Mouse (Mus musculus) liver, embryonic 16.5 days (tissue): ENCODE data around the gene Taf5. TPM values are rescaled to one million over a fixed set of nuclear protein-coding genes. Genes with fewer than 3 reads are reported as not detected.

Source experiments
- ATAC-seq: fragments of 200-750 bp; cut with Nextera tagmentation; 2 replicates; pipeline ENCODE4 v1.8.0; 2017; ENCODE audit warnings: low read depth, mild to moderate bottlenecking, moderate number of reproducible peaks, moderate library complexity
- H3K27ac ChIP-seq: fragments of 300-500 bp; sonication (generic); 2 replicates; pipeline ENCODE4 v1.5.1; 2014; ENCODE audit warnings: mild to moderate bottlenecking, low read length
- H3K27me3 ChIP-seq: fragments of 300-500 bp; sonication (generic); 2 replicates; pipeline ENCODE4 v1.6.1; 2014; ENCODE audit warnings: low read depth, low read length, mixed read lengths; ENCODE audit not compliant: control insufficient read depth, insufficient read depth
- H3K36me3 ChIP-seq: fragments of 300-500 bp; sonication (generic); 2 replicates; pipeline ENCODE4 v1.6.1; 2014; ENCODE audit warnings: mild to moderate bottlenecking; ENCODE audit not compliant: control insufficient read depth, insufficient read depth
- H3K4me1 ChIP-seq: fragments of 300-500 bp; sonication (generic); 2 replicates; pipeline ENCODE4 v1.6.1; 2014; ENCODE audit warnings: low read depth, low read length, mixed read lengths; ENCODE audit not compliant: control insufficient read depth
- H3K4me2 ChIP-seq: fragments of 300-500 bp; sonication (generic); 2 replicates; pipeline ENCODE4 v1.6.1; 2014; ENCODE audit warnings: low read depth, low read length, mixed read lengths
- H3K4me3 ChIP-seq: fragments of 300-500 bp; sonication (generic); 2 replicates; pipeline ENCODE4 v1.5.1; 2014; ENCODE audit warnings: low read depth, mild to moderate bottlenecking, low read length
- H3K9ac ChIP-seq: fragments of 300-500 bp; sonication (generic); 2 replicates; pipeline ENCODE4 v1.6.1; 2014; ENCODE audit warnings: low read depth, low read length
- H3K9me3 ChIP-seq: fragments of 300-500 bp; sonication (generic); replicated peaks from 2 replicates; pipeline ENCODE4 v1.6.1; 2016; ENCODE audit warnings: low read length; ENCODE audit not compliant: control insufficient read depth
- WGBS: fragments of 180-500 bp; shearing (Covaris S2); extraction: QIAGEN DNeasy Blood & Tissue Kit; methylation state at CpG from one replicate; pipeline ENCODE4 v1.1.7; 2014; ENCODE audit not compliant: insufficient replicate concordance; 5-methylcytosine and 5-hydroxymethylcytosine counted together
- polyA plus RNA-seq: library from polyadenylated mRNA; unstranded; fragments of >200 nt; fragmentation: Nextera tagmentation; extraction: Ambion mirVana; gene quantifications from 2 replicates; pipeline ENCODE4 v1.2.1, GENCODE M21; 2015

Taf5 gene
- polyA plus RNA-seq, 1 experiment from 2014 or later, result 2.6 TPM

DNA sequence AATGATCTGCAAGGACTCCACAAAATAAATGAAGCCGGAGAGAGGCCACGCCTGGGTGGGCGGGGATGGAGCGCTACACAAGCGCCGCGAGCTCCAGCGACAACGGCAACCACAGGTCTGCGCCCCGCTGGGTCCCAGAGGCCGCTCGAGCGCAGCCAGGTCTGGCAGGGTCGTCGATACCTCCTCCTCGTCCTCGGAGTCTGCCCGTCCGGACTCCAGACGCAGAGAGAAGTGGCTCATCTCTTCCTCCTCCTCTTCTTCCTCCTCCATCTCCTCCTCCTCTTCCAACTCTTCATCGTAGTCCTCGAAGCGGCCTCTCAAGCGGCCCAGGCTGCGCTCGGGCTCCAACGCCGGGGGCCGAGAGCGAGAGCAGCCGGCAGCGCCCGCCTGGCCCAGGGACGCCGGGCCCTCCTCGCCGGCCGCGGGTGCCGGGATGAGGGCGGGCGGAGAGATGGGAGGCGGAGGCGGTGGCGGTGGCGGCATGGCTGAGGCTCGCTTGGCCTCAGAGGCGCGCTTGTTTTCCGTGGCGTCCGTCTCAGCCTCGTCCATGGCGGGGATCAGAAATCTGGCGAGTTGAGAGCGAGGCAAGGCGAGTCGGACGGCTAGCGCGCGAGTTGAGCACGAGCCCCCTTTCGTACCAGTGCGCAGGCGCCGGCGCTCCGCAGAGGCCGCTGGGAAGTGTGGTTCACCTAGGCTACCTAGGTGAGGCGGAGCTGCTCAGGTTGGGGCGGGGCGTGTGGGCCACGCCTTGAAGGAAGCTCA, 17.1 kb upstream of the Taf5 start, which contains the start of gene Pcgf6:
Gene Pcgf6, minus strand, starts transcription at position 636 of the 762 bp plus-strand sequence.
- Histone ChIP-seq H3K4me3 (peak within 1 kb of the TSS; percentile 86), H3K27ac (peak within 1 kb of the TSS; percentile 84), H3K9me3 (no peaks in the 10 kb centered on the region), H3K4me1 (peaks cover 15% of the 10 kb centered on the region), H3K4me2 (peak within 1 kb of the TSS; percentile 98), H3K27me3 (no peaks in the 10 kb centered on the region), H3K9ac (peak within 1 kb of the TSS; percentile 78), H3K36me3 (no peaks in the 10 kb centered on the region)
- WGBS, result under 1% methylated on average over 75 of the region's 75 CpGs
- ATAC-seq, result peak; percentile 83

DNA sequence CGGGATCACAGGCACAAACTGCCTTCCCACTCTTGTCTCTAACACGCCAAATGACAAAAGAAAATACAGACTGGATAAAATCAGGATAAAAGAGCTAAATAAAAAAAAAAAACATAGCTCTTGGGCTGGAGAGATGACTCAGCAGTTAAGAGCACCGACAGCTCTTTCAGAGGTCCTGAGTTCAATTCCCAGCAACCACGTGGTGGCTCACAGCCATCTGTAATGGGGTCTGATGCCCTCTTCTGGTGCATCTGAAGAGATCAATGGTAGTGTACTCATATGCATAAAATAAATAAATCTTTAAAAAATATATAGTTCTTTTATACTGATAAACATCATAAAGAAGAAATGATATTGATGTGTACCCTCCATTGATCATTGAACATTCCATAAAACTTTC, 14.6 kb upstream of the Taf5 start:
- Histone ChIP-seq H3K4me3 (no peak overlapping the region), H3K36me3 (no peaks in the 10 kb centered on the region), H3K27me3 (no peaks in the 10 kb centered on the region), H3K9me3 (no peaks in the 10 kb centered on the region), H3K9ac (no peak overlapping the region), H3K4me1 (peaks cover 15% of the 10 kb centered on the region), H3K27ac (no peak overlapping the region), H3K4me2 (no peak overlapping the region)
- WGBS, result 60% methylated on average over 4 of the region's 4 CpGs
- no peak for ATAC-seq

DNA sequence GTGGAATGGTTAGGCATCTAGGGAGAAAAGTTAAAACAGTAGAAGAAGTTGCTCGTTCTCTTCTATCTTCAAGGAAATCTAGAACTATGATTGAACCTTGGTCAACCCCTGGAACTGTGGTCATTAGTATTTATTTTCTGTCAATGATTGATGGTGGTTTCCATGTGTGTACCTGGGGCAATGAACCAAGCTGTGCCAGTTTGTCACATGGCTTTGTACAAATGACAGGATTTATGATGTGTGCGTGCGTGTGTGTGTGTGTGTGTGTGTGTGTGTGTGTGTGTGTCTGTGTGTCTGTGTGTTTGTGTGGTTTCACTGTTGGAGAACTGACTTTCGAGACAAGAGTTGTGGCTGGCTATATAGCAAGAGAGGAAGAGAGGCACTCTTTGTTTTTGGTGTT, 14.1 kb upstream of the Taf5 start:
- peak; percentile 50 for ATAC-seq
- Histone ChIP-seq H3K4me2 (no peak overlapping the region), H3K4me1 (peaks cover 15% of the 10 kb centered on the region), H3K4me3 (no peak overlapping the region), H3K9ac (no peak overlapping the region), H3K27me3 (no peaks in the 10 kb centered on the region), H3K27ac (0 out of 2 replicates have a peak overlapping the region, but pooled peaks have one; percentile 14), H3K9me3 (no peaks in the 10 kb centered on the region), H3K36me3 (no peaks in the 10 kb centered on the region)
- WGBS, result 54% methylated on average over 4 of the region's 4 CpGs

DNA sequence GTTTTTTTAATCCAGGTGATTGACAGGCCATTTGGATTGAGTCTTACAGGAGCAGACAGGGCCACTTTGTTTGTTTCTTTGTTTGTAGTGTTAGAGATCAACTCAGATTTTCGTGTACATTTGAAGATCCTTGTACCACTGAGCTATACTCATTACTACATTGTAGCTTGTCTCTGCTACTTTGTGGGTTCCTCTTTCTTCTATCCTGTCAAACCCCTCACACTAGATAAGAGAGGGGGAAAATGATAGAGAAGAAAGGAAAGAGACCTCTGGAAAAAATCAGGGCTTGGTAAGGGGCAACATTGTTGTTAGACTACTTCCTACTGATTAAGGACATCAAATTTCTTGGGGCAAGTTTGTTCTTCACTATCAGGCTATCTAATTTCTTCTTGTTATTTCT, 9.9 kb upstream of the Taf5 start:
- WGBS, result 41% methylated on average over 1 of the region's 1 CpGs
- Histone ChIP-seq H3K27me3 (no peaks in the 10 kb centered on the region), H3K4me3 (no peak overlapping the region), H3K36me3 (no peaks in the 10 kb centered on the region), H3K4me1 (no peaks in the 10 kb centered on the region; the same call in 1 of the 2 replicates), H3K27ac (no peak overlapping the region), H3K9ac (no peak overlapping the region), H3K9me3 (no peaks in the 10 kb centered on the region), H3K4me2 (no peak overlapping the region)
- no peak for ATAC-seq

DNA sequence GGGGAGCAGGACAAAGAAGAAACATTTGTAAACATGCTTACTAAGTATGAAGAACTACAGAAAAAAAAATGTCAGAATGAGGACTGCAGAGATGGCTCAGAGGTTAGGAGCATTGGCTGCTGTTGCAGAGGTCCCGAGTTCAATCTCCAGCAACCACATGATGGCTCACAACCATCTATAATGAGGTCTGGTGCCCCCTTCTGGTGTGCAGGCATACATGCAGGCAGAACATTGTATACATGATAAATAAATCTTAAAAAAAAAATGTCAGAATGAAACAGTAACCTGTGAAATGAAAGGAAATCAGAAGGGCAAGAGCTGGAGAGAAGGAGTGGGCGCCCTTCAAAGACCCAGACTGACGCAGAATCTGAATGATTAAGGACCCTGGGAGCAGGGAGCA, 1.7 kb upstream of the Taf5 start:
- WGBS, result 70% methylated on average over 3 of the region's 3 CpGs
- Histone ChIP-seq H3K4me2 (no peak overlapping the region), H3K4me3 (no peak overlapping the region), H3K9ac (no peak overlapping the region), H3K9me3 (no peaks in the 10 kb centered on the region), H3K27me3 (no peaks in the 10 kb centered on the region), H3K36me3 (no peaks in the 10 kb centered on the region), H3K4me1 (peaks cover 9% of the 10 kb centered on the region), H3K27ac (no peak overlapping the region)
- no peak for ATAC-seq

DNA sequence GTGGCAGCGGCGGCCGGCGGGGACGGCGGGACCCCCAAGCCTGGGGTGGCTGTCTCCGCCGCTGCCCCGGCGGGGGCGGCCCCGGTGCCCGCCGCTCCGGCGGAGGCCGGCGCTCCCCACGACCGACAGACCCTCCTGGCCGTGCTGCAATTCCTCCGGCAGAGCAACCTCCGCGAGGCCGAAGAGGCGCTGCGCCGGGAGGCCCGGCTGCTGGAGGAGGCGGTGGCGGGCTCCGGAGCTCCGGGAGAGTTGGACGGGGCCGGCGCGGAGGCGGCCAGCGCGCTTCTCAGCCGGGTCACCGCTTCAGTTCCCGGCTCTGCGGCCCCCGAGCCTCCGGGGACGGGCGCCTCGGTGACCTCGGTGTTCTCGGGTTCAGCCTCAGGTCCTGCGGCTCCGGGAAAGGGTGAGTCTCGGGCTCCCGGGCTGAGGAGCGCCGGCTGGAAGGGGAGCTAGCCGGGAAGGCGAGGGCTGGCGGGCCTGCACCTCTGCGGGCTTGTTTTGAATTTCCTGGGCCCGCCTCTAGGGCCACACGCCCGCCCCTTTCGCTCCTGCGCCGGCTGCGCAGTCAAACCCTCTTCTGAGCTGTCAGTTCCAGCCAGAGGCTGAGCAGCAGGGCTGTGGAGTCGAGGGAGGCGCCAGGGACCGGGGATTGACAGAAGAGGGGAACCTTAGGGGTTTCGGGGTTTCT, 522 bp downstream of the Taf5 start:
- Histone ChIP-seq H3K4me1 (peaks cover 9% of the 10 kb centered on the region), H3K27me3 (no peaks in the 10 kb centered on the region), H3K4me3 (peak overlapping the region; percentile 97), H3K4me2 (peak overlapping the region; percentile 62), H3K36me3 (peaks cover 13% of the 10 kb centered on the region), H3K27ac (peak overlapping the region; percentile 94), H3K9ac (peak overlapping the region; percentile 97), H3K9me3 (no peaks in the 10 kb centered on the region)
- ATAC-seq, result peak; percentile 97
- WGBS, result 0% methylated on average over 58 of the region's 72 CpGs

DNA sequence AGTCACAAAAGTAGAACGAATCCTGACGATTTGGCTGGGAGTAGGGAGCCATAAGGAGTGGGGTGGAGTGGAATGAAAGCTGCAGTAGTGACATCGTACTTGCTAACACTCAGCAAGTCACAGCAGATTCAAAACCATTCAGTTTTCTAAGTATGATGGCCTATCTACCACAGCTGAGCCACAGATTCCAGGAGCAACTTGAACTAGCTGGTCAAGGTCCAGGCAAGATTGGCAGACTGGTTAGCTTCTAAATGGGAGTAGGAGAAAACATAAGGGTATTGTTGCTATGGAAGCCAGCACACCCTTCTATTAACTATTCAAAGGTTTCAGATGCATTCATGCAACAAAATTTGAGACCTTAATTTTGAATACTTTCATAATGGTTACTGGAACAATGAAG, 20.7 kb downstream of the Taf5 start:
- Histone ChIP-seq H3K4me2 (no peak overlapping the region), H3K27ac (no peak overlapping the region), H3K9me3 (no peaks in the 10 kb centered on the region), H3K9ac (no peak overlapping the region), H3K36me3 (peaks cover 22% of the 10 kb centered on the region), H3K4me3 (no peak overlapping the region), H3K4me1 (peaks cover 16% of the 10 kb centered on the region), H3K27me3 (no peaks in the 10 kb centered on the region)
- WGBS, result 69% methylated on average over 3 of the region's 3 CpGs
- ATAC-seq, result no peak

DNA sequence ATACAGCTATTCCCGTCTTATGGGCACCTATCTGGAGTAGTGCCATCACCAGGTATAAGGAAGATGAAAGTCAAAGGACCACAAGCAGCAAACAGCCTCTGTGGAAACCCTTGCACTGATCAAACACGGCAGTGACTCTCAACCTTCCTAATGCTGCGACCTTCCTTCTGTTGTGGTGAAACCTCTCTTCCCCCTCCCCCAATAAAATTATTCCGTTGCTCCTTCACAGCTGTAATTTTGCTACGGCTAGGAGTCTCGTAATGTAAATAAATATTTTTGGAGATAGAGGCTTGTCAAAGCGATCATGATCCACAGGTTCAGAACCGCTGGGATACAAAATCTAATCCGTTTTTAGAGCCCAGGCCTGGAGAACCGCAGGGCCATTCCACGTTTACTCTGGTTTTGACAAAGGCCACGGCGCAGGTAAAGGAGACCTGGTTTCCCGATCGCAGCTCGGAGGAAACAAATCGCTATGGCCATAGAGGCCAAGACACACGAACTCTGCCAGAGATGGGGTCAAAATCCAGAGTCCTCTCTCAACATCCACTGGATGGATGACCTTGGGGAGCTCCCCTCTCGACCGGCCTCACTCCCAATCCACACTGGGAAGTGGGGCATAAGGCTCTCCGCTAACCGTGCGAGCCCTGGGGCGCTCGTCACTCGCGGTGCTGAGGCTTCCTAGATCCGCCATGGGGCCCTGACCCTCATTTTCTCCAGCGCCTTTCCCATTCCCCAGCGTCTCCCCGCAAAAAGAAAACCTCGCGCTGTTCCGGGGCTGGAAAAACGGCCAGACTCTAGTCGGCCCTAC, 22.4 kb downstream of the Taf5 start:
- ATAC-seq, result peak; percentile 43
- H3K9ac ChIP-seq, result peak overlapping the region; percentile 98
- H3K4me2 ChIP-seq, result peak overlapping the region; percentile 71
- H3K9me3 ChIP-seq, result no peaks in the 10 kb centered on the region
- peak overlapping the region; percentile 76 for H3K4me3 ChIP-seq
- H3K36me3 ChIP-seq, result peaks cover 10% of the 10 kb centered on the region
- H3K4me1 ChIP-seq, result peaks cover 16% of the 10 kb centered on the region
- under 1% methylated on average over 36 of the region's 36 CpGs for WGBS
- no peaks in the 10 kb centered on the region for H3K27me3 ChIP-seq
- H3K27ac ChIP-seq, result peak overlapping the region; percentile 81
